Mouse (Mus musculus): ENCODE results near the gene Bard1.

DNA sequence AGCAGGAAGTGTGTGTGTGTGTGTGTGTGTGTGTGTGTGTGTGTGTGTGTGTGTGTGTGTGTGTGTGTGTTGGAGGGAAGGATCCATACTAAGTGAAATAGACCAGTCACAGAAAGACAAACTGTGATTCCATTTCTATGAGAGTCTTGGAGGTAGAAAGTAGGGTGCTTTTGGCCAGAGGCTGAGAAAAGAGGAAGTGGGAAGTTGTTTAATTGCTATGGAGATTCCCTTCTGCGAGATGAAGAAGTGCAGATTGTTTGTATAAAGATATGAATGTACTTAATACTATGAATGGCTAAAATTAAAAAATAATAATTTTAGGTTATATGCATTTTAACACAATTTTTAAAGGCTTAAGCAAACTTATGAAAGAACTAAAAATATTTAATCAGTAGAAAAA lies 99.2 kb downstream of the Bard1 start:
- TF ChIP-seq CTCF (IDR thresholded peaks at IDR 0.05; ENCODE audit: borderline replicate concordance, insufficient read depth, low read depth, low read length) (no peak), POLR2A (IDR thresholded peaks at IDR 0.05; ENCODE audit: borderline replicate concordance, insufficient read depth, low read length) (no peak)

Data from cerebellum, adult 2 months (tissue).